Mouse (Mus musculus) small intestine, adult 2 months (tissue): Measurements from ENCODE around the gene Metrn. TPM values are rescaled to one million over a fixed set of nuclear protein-coding genes. Genes with fewer than 3 reads are reported as not detected.
A peak's percentile ranks its signal among the peaks of the same experiment; 100 is the strongest.
"Not testable (repeated sequence)": the region's sequence is repeated elsewhere in the genome, so short reads cannot be mapped to it uniquely, and the experiment has no call there.

ENCODE experiments used
- H3K27ac ChIP-seq: fragments of 200-500 bp; 2 replicates; pipeline ENCODE4 v1.5.1; 2012; ENCODE audit warnings: low read depth, low read length, control low read depth, inconsistent platforms; ENCODE audit not compliant: insufficient read depth
- H3K27me3 ChIP-seq: fragments of 200-500 bp; 2 replicates; pipeline ENCODE4 v1.6.1; 2012; ENCODE audit warnings: mild to moderate bottlenecking, moderate library complexity, low read length, inconsistent platforms; ENCODE audit not compliant: control insufficient read depth, insufficient read depth
- H3K36me3 ChIP-seq: fragments of 200-500 bp; 2 replicates; pipeline ENCODE4 v1.6.1; 2012; ENCODE audit warnings: mild to moderate bottlenecking, low read length, control low read depth, inconsistent platforms; ENCODE audit not compliant: control insufficient read depth, insufficient read depth
- H3K4me1 ChIP-seq: fragments of 200-500 bp; 2 replicates; pipeline ENCODE4 v1.6.1; 2012; ENCODE audit warnings: low read length, inconsistent platforms, mixed read lengths; ENCODE audit not compliant: control insufficient read depth, insufficient read depth, insufficient read length
- H3K4me3 ChIP-seq: fragments of 200-500 bp; 2 replicates; pipeline ENCODE4 v1.5.1; 2012; ENCODE audit warnings: low read depth, mild to moderate bottlenecking, control low read depth, inconsistent platforms, low read length, moderate library complexity
- CTCF ChIP-seq: fragments of 200-500 bp; IDR thresholded peaks from 2 replicates; pipeline ENCODE4 v1.5.1; 2012; ENCODE audit warnings: low read depth, mild to moderate bottlenecking, control low read depth, inconsistent platforms, low read length, moderate library complexity, mixed read lengths; ENCODE audit not compliant: insufficient replicate concordance, insufficient read length; ENCODE audit errors: extremely low read depth
- POLR2A ChIP-seq: fragments of 200-500 bp; IDR thresholded peaks from 2 replicates; pipeline ENCODE4 v1.6.1; 2012; ENCODE audit warnings: low read depth, mild to moderate bottlenecking, control low read depth, inconsistent platforms, low read length, moderate library complexity
- WGBS: fragments of 180-500 bp; shearing (Covaris S2); methylation state at CpG from one replicate; pipeline ENCODE4 v1.1.7; 2018; 5-methylcytosine and 5-hydroxymethylcytosine counted together
- polyA plus RNA-seq: library from polyadenylated mRNA; depleted of rRNA; stranded (reverse); fragments of >200 nt; gene quantifications from 2 replicates; pipeline ENCODE4 v1.2.3, GENCODE M21; 2012

The Metrn gene
- polyA plus RNA-seq, 1 experiment = 31.9 TPM

GRCm38 (mm10) chr17:25817662-25818061, 20.7 kb upstream of the Metrn start:
- no peak for TF ChIP-seq POLR2A
- no peak for TF ChIP-seq CTCF
- H3K27me3 ChIP-seq = peaks cover 14% of the 10 kb centered on the region; the same call in 1 of the 2 replicates

DNA sequence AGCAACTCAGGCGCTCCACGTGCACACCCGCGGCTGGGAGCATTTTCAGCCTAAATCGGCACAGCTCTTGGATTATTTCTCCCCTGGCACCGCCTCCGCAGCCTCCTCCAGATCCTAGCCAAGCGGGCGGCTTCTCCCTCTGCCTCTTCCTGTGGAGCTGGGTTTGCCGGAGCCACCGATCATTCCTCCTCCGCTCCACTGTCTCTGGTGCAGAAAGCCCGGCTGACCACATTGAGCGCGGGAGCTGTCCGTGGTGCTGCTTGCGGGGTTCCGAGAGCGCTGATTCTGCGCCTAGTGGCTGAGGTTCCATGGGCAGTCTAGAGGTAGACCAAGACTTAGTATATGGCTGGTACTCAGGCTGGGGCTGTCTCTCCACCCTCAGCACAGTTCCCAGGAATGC, 16.5 kb upstream of the Metrn start:
- Histone ChIP-seq H3K4me1 (peaks cover 3% of the 10 kb centered on the region), H3K27me3 (peaks cover 15% of the 10 kb centered on the region), H3K27ac (no peak overlapping the region), H3K36me3 (no peaks in the 10 kb centered on the region), H3K4me3 (no peak overlapping the region)
- WGBS = 2% methylated on average over 20 of the region's 20 CpGs
- TF ChIP-seq POLR2A = no peak
- TF ChIP-seq CTCF = peak; percentile 45; the same call in 1 of the 2 replicates

More at GRCm38 (mm10) chr17:25817662-25818061, 20.7 kb upstream of the Metrn start:
- Histone ChIP-seq H3K36me3 (no peaks in the 10 kb centered on the region), H3K4me1 (peaks cover 7% of the 10 kb centered on the region), H3K27ac (no peak overlapping the region), H3K4me3 (no peak overlapping the region)
- 81% methylated on average over 11 of the region's 11 CpGs for WGBS

DNA sequence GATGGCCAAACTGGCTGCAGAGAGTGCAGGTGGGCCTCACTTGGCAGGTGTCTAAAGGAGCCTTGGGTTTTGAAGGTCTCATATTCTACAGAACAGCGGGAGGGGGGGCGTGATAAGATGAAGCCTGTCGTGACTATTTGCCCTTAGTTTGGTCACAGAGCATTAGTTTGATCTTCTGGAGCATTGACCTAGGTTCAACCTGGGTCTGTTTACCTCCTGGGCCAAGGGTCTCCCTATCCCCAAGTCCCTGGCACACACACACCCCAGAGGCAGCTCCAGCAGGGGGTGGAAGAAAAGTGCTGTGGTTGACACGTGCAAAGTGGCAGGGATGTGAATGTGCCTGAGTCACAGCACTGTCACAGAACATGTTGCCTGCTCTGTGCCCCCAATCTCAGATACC, 14.0 kb upstream of the Metrn start:
- WGBS = 64% methylated on average over 4 of the region's 4 CpGs
- peaks cover 16% of the 10 kb centered on the region for H3K27me3 ChIP-seq
- H3K27ac ChIP-seq = no peak overlapping the region
- no peak overlapping the region for H3K4me3 ChIP-seq
- H3K36me3 ChIP-seq = no peaks in the 10 kb centered on the region
- TF ChIP-seq CTCF (no peak), POLR2A (no peak)
- peaks cover 3% of the 10 kb centered on the region for H3K4me1 ChIP-seq

DNA sequence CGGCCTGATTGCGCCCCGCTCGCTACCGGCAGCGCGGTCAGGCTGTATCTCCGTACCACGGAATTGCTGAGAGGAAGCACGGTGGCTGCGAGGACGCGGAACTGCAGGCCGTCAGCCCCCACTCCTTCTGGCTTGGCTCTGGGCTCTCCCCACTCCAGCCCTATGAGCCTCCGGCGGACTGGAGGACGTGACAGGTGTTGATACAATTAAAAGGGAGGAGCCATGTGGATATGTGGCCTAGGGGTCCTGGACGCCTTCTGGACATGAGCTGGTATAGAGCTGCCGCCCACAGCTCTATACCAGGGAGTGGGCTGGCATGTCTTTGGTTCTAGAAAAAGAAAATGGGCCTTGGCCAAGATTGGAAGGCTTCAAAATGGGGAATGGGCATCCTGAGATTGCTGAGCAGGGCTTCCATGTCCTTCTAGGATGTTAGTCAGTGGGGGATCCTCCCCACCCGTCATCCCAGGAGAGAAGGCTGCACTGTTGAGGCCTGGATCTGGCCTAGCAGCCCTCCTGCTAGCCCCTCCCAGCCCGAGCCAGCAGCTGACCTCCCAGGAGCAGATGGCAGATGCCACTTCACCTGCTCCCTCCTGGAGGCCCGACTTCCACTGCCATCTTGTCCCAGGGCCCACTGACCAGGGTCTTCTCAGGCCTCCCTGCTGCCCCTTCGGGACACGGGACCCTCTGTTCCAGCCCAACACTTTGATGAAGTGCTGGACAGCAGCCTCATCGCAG, 12.8 kb upstream of the Metrn start:
- no peak for TF ChIP-seq CTCF
- no peak for TF ChIP-seq POLR2A
- peaks cover 16% of the 10 kb centered on the region for H3K27me3 ChIP-seq
- WGBS = 11% methylated on average over 25 of the region's 25 CpGs
- peaks cover 3% of the 10 kb centered on the region for H3K4me1 ChIP-seq
- H3K36me3 ChIP-seq = no peaks in the 10 kb centered on the region
- peak overlapping the region; percentile 59 for H3K4me3 ChIP-seq
- H3K27ac ChIP-seq = no peak overlapping the region

DNA sequence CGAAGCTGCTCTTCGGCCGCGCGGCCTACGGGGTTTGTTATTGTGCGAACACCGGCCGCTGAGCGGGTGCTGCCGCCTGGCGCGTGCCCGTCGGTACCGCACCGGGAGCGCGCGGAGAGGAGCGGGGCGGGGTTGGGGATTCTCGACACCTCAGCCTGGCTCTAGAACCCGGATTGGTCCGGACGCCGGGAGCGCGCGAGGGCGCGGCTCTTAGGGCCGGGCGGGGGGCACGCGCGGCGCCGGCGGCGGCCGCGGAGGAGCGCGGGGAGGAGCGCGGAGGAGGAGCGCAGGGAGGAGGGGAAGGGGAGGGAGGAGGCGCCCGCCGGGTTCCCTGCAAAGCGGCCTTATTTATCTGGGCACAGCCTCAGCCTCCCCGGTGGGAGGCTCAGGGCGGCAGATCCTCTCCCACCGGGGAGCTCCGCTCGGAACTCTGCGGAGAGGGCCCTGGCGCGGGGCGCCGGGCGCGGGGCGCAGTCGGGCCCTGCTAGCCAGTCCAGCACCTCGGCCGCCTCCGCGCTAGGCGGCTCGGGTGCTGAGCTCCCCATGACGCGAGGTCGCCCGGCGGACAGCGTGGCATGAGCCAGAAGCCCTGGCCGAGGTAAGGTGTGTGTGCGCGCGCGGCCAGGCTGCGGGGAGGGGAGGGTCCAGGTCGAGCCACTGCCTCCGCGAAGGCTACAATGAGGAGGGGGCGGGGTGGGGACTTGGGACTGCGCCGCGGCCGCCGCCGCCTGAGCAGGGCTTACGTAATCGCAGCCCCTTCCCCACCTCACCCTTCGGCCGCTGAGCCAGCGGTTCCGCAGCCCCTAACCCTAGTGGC, 12.1 kb upstream of the Metrn start, which contains the start of gene Fbxl16:
Gene Fbxl16, plus strand, starts transcription at position 297 of the 817 bp plus-strand sequence.
- Histone ChIP-seq H3K4me3 (peak within 1 kb of the TSS; percentile 59), H3K27me3 (peaks cover 18% of the 10 kb centered on the region), H3K36me3 (no peaks in the 10 kb centered on the region), H3K27ac (no peak within 1 kb of the TSS), H3K4me1 (peaks cover 3% of the 10 kb centered on the region)
- under 1% methylated on average over 94 of the region's 100 CpGs for WGBS
- TF ChIP-seq POLR2A = no peak
- TF ChIP-seq CTCF = no peak

DNA sequence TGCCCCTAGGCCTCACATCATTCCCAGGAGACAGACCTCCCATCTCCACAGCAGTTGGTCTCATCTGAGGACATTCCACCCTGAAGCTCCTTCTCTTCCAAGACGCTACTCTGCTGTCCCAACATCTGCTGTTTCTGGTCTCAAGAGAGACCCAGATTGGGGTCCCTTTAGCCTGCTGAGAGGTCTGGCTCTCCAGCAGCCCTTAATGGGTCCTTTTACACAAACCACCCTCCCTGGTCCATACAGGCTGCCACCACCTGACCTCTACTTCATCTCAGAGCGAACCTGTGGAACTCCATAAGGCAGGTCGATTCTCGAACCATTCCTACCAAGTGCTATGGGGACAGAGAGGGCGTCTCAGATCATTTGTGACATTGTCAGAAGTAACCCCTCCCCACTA, 11.1 kb upstream of the Metrn start:
- 44% methylated on average over 5 of the region's 5 CpGs for WGBS
- TF ChIP-seq POLR2A = no peak

GRCm38 (mm10) chr17:25807452-25807851, 10.5 kb upstream of the Metrn start:
- 36% methylated on average over 2 of the region's 2 CpGs for WGBS
- H3K4me3 ChIP-seq = not testable (repeated sequence)

More for the DNA sequence above, 11.1 kb upstream of the Metrn start:
- Histone ChIP-seq H3K27me3 (peaks cover 19% of the 10 kb centered on the region), H3K4me1 (peaks cover 3% of the 10 kb centered on the region), H3K36me3 (no peaks in the 10 kb centered on the region), H3K4me3 (no peak overlapping the region), H3K27ac (no peak overlapping the region)

More at GRCm38 (mm10) chr17:25807452-25807851, 10.5 kb upstream of the Metrn start:
- not testable (repeated sequence) for H3K36me3 ChIP-seq, H3K4me1 ChIP-seq, H3K27ac ChIP-seq
- peaks cover 24% of the 10 kb centered on the region for H3K27me3 ChIP-seq
